Mouse (Mus musculus) ES-Bruce4 (cell line): Measurements from ENCODE around the gene Slc1a3. TPM values are rescaled to one million over a fixed set of nuclear protein-coding genes. Genes with fewer than 3 reads are reported as not detected.

Experiments
- H3K27ac ChIP-seq: 2 replicates; pipeline ENCODE4 v1.5.1; 2012; ENCODE audit warnings: low read length, inconsistent platforms; ENCODE audit not compliant: insufficient read depth
- H3K27me3 ChIP-seq: 2 replicates; pipeline ENCODE4 v1.6.1; 2012; ENCODE audit warnings: mild to moderate bottlenecking, low read length, inconsistent platforms; ENCODE audit not compliant: control insufficient read depth, poor library complexity, insufficient read depth, severe bottlenecking
- H3K36me3 ChIP-seq: 2 replicates; pipeline ENCODE4 v1.6.1; 2012; ENCODE audit warnings: inconsistent platforms, mild to moderate bottlenecking, low read length, moderate library complexity; ENCODE audit not compliant: control insufficient read depth, poor library complexity, insufficient read depth, severe bottlenecking
- H3K4me1 ChIP-seq: one replicate; pipeline ENCODE4 v1.8.1; 2011; ENCODE audit warnings: low read length; ENCODE audit not compliant: control insufficient read depth, insufficient read depth
- H3K4me3 ChIP-seq: 2 replicates; pipeline ENCODE4 v1.5.1; 2011; ENCODE audit warnings: low read depth, mild to moderate bottlenecking, low read length
- H3K9ac ChIP-seq: 2 replicates; pipeline ENCODE4 v1.6.1; 2012; ENCODE audit warnings: low read depth, mild to moderate bottlenecking, inconsistent platforms; ENCODE audit not compliant: poor library complexity, severe bottlenecking
- H3K9me3 ChIP-seq: replicated peaks from 2 replicates; pipeline ENCODE4 v1.6.1; 2012; ENCODE audit warnings: mild to moderate bottlenecking, low read length, inconsistent platforms; ENCODE audit not compliant: control insufficient read depth, poor library complexity, insufficient read depth, severe bottlenecking
- CTCF ChIP-seq: IDR thresholded peaks from one replicate; pipeline ENCODE4 v1.8.1; 2011; ENCODE audit warnings: low read depth, low read length
- EP300 ChIP-seq: IDR thresholded peaks from 2 replicates; pipeline ENCODE4 v1.6.1; 2011; ENCODE audit warnings: low read depth, low read length; ENCODE audit not compliant: insufficient read depth
- POLR2A ChIP-seq: IDR thresholded peaks from one replicate; pipeline ENCODE4 v1.8.1; 2011; ENCODE audit warnings: low read length; ENCODE audit not compliant: insufficient read depth
- polyA plus RNA-seq: library from polyadenylated mRNA; stranded (reverse); fragments of >200 nt; gene quantifications from 2 replicates; pipeline ENCODE4 v1.2.4, GENCODE M21; 2011; ENCODE audit warnings: low read depth; ENCODE audit not compliant: missing spikeins, insufficient read depth, insufficient read length

Slc1a3 gene
- polyA plus RNA-seq, 1 experiment: 21.7 TPM

- Histone ChIP-seq H3K27me3 (no peaks in the 10 kb centered on the region), H3K36me3 (peaks cover 6% of the 10 kb centered on the region; the same call in 1 of the 2 replicates), H3K4me1 (no peaks in the 10 kb centered on the region), H3K9me3 (no peaks in the 10 kb centered on the region), H3K27ac (no peak overlapping the region), H3K4me3 (no peak overlapping the region), H3K9ac (no peak overlapping the region)
- TF ChIP-seq EP300 (no peak), POLR2A (no peak), CTCF (no peak)
Measured at GRCm38 (mm10) chr15:8682871-8683270, 27.7 kb downstream of the Slc1a3 start.

GRCm38 (mm10) chr15:8682421-8682820, 28.1 kb downstream of the Slc1a3 start:
- Histone ChIP-seq H3K36me3 (peaks cover 6% of the 10 kb centered on the region; the same call in 1 of the 2 replicates), H3K9me3 (no peaks in the 10 kb centered on the region), H3K9ac (no peak overlapping the region), H3K4me3 (no peak overlapping the region), H3K4me1 (no peaks in the 10 kb centered on the region), H3K27me3 (no peaks in the 10 kb centered on the region), H3K27ac (no peak overlapping the region)
- no peak for TF ChIP-seq POLR2A
- no peak for TF ChIP-seq EP300
- no peak for TF ChIP-seq CTCF

GRCm38 (mm10) chr15:8681971-8682370, 28.6 kb downstream of the Slc1a3 start:
- Histone ChIP-seq H3K4me3 (no peak overlapping the region), H3K9me3 (no peaks in the 10 kb centered on the region), H3K9ac (no peak overlapping the region), H3K36me3 (peaks cover 6% of the 10 kb centered on the region; the same call in 1 of the 2 replicates), H3K27me3 (no peaks in the 10 kb centered on the region), H3K4me1 (no peaks in the 10 kb centered on the region), H3K27ac (no peak overlapping the region)
- no peak for TF ChIP-seq POLR2A
- TF ChIP-seq EP300: no peak
- no peak for TF ChIP-seq CTCF

- TF ChIP-seq EP300 (no peak), POLR2A (no peak), CTCF (no peak)
- Histone ChIP-seq H3K27me3 (no peaks in the 10 kb centered on the region), H3K9me3 (no peaks in the 10 kb centered on the region), H3K9ac (no peak overlapping the region), H3K36me3 (peaks cover 6% of the 10 kb centered on the region; the same call in 1 of the 2 replicates), H3K4me1 (no peaks in the 10 kb centered on the region), H3K4me3 (no peak overlapping the region), H3K27ac (no peak overlapping the region)
Measured at GRCm38 (mm10) chr15:8681009-8681408, 29.6 kb downstream of the Slc1a3 start.

- Histone ChIP-seq H3K27ac (no peak overlapping the region), H3K9ac (no peak overlapping the region), H3K36me3 (no peaks in the 10 kb centered on the region), H3K4me3 (no peak overlapping the region), H3K4me1 (no peaks in the 10 kb centered on the region), H3K27me3 (no peaks in the 10 kb centered on the region), H3K9me3 (no peaks in the 10 kb centered on the region)
- no peak for TF ChIP-seq EP300
- TF ChIP-seq POLR2A: no peak
Measured at GRCm38 (mm10) chr15:8676959-8677358, 33.6 kb downstream of the Slc1a3 start.

GRCm38 (mm10) chr15:8676211-8676691, 34.3 kb downstream of the Slc1a3 start:
- Histone ChIP-seq H3K4me3 (no peak overlapping the region), H3K36me3 (no peaks in the 10 kb centered on the region), H3K9ac (no peak overlapping the region), H3K4me1 (no peaks in the 10 kb centered on the region), H3K27ac (no peak overlapping the region), H3K9me3 (no peaks in the 10 kb centered on the region), H3K27me3 (no peaks in the 10 kb centered on the region)
- TF ChIP-seq CTCF (no peak), EP300 (no peak), POLR2A (no peak)
